Mouse (Mus musculus): ENCODE data around the gene Hsdl1. TPM values are rescaled to one million over a fixed set of nuclear protein-coding genes. Genes with fewer than 3 reads are reported as not detected.

Gene Hsdl1
- polyA plus RNA-seq, 1 experiment from 2014 or later: 35.3 TPM

Other genes with a start within 250 kb of the Hsdl1 start
- gene Hsbp1, start 230.7 kb downstream of the Hsdl1 start, polyA plus RNA-seq (2016; fragmentation: Nextera tagmentation; extraction: Ambion mirVana): 250 and 267 TPM in 2 replicates
- 15.2 and 17.7 TPM in 2 replicates for gene Mlycd, start 180.3 kb downstream of the Hsdl1 start, polyA plus RNA-seq (2016; fragmentation: Nextera tagmentation; extraction: Ambion mirVana)
- 0.20 and 2.7 TPM in 2 replicates for gene Osgin1, start 141.1 kb downstream of the Hsdl1 start, polyA plus RNA-seq (2016; fragmentation: Nextera tagmentation; extraction: Ambion mirVana)
- 1.9 and 3.4 TPM in 2 replicates for gene Necab2, start 128.5 kb downstream of the Hsdl1 start, polyA plus RNA-seq (2016; fragmentation: Nextera tagmentation; extraction: Ambion mirVana)
- gene Slc38a8, start 73.5 kb downstream of the Hsdl1 start, polyA plus RNA-seq (2016; fragmentation: Nextera tagmentation; extraction: Ambion mirVana): not detected in 2 replicates
- 86.9 and 98.4 TPM in 2 replicates for gene Mbtps1, start 16.4 kb downstream of the Hsdl1 start, polyA plus RNA-seq (2016; fragmentation: Nextera tagmentation; extraction: Ambion mirVana)
- 0.11 and 0.31 TPM in 2 replicates for gene Dnaaf1, start 52 bp upstream of the Hsdl1 start, polyA plus RNA-seq (2016; fragmentation: Nextera tagmentation; extraction: Ambion mirVana)
- 9.9 and 11.2 TPM in 2 replicates for gene Taf1c, start 30.0 kb upstream of the Hsdl1 start, polyA plus RNA-seq (2016; fragmentation: Nextera tagmentation; extraction: Ambion mirVana)
- 0.14 TPM in 1 of 2 replicates, not detected in the other for gene Adad2, start 37.6 kb upstream of the Hsdl1 start, polyA plus RNA-seq (2016; fragmentation: Nextera tagmentation; extraction: Ambion mirVana)
- not detected in 2 replicates for gene Kcng4, start 60.5 kb upstream of the Hsdl1 start, polyA plus RNA-seq (2016; fragmentation: Nextera tagmentation; extraction: Ambion mirVana)
- gene Wfdc1, start 91.2 kb upstream of the Hsdl1 start, polyA plus RNA-seq (2016; fragmentation: Nextera tagmentation; extraction: Ambion mirVana): 1.3 and 1.6 TPM in 2 replicates
- gene Atp2c2, start 124.8 kb upstream of the Hsdl1 start, polyA plus RNA-seq (2016; fragmentation: Nextera tagmentation; extraction: Ambion mirVana): 0.36 and 1.5 TPM in 2 replicates
- 14.5 and 19.8 TPM in 2 replicates for gene Tldc1, start 203.2 kb upstream of the Hsdl1 start, polyA plus RNA-seq (2016; fragmentation: Nextera tagmentation; extraction: Ambion mirVana)

Measured in heart, embryonic 10.5 days (tissue).